Mouse (Mus musculus): Measurements from ENCODE around the gene Olfr934. TPM values are rescaled to one million over a fixed set of nuclear protein-coding genes. Genes with fewer than 3 reads are reported as not detected.

The Olfr934 gene
- not detected for total RNA-seq (2021)
- long read RNA-seq, experiment 1 = 0 reads
- long read RNA-seq, experiment 2 = 0 reads

DNA sequence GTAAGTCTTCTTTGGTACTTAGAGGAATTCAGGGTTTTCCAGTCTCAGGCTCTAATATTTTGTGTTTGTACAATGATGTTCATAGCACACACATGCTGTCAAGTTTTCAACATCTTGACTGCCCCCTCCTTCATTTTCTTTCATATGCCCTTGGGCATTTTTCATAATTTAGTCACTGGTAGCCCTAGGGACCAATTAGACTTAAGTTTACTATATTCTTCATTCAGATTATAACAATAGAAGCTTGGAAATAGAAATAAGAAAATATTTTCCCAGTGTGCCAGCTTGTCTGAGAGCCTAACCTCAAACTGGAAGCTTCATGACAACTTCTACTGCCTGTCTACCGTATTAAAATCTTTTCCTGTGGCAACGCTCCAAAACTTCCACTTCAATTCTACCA, at the start of gene Olfr934:
Gene Olfr934 (minus strand): TSS at position 101 of the 400 bp plus-strand sequence.
- no peak for DNase-seq (ENCODE audit: low spot score)

DNA sequence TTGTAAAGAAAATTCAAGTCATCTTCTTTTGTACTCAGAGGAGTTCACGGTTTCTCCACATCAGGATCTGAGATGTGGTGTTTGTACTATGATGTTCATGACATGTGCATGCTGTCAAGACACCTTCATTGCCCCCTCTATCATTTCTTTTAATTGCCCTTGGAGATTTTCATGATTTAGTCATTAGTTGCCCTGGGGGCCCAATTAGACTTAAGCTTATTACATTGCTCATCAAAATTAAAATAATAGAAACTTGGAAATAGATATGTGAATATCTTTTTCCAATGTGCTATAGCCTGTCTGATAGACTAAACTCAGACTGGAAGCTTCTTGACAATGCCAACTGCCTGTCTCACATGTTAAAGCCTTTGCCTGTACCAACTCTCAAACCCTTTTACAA, 35.2 kb upstream of the Olfr934 start, which contains the start of gene Olfr146:
Gene Olfr146 (minus strand): TSS at position 101 of the 400 bp plus-strand sequence.
- DNase-seq (ENCODE audit: low spot score) = no peak

- no peak for DNase-seq (ENCODE audit: low spot score)
Observed at GRCm38 (mm10) chr9:38999583-38999982, 11.5 kb upstream of the Olfr934 start, which contains the start of gene Olfr935. Gene Olfr935, minus strand, starts transcription at chr9:38999683.

- DNase-seq (ENCODE audit: low spot score) = no peak
Observed at GRCm38 (mm10) chr9:38972013-38972412, 16.1 kb downstream of the Olfr934 start, which contains the start of gene Olfr933. Gene Olfr933, plus strand, starts transcription at chr9:38972313.

GRCm38 (mm10) chr9:38954124-38954416, 34.0 kb downstream of the Olfr934 start:
- no peak for DNase-seq (ENCODE audit: low spot score)

DNA sequence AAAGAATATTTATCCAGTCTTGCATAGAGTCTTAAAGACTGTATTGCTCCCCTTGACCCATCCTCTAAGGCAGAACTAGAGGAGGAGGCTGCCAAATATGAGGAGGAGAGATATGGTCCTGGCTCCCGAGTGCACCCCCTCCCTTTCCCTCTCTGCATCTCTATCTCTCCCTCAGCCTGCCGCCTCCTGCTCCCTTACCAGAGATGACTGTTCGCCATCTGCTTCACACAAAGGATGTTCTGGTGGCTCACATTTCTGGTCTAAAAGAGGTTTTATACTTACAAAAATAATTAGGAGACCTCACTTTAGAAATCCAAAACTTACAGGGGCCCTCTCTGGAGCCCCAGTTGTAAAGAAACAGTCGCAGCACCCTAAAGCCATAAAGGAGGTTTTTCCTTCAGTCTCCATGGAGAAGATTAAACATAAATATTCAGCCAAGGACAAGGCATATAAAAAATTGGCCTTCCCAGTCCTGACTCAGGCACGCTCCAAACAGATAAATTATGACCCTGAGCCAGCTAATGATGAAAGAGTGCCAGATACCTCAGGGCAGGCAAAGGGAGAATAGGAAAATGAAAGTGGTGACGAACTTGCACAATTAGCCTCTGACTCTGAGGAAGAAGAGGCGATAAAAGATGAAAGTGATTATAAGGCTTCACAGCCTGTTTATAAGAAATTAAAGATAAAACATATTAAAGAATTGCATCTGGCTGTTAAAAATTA, 34.6 kb downstream of the Olfr934 start:
- DNase-seq (ENCODE audit: low spot score) = no peak

Other genes with a start within 250 kb of the Olfr934 start
- gene Olfr920, start 236.0 kb downstream of the Olfr934 start, total RNA-seq (2021) = under 1 TPM; 0.05 to 0.07 TPM
- not detected for gene Olfr921, start 215.2 kb downstream of the Olfr934 start, total RNA-seq (2021)
- not detected for gene Olfr922, start 173.7 kb downstream of the Olfr934 start, total RNA-seq (2021)
- not detected for gene Olfr923, start 161.8 kb downstream of the Olfr934 start, total RNA-seq (2021)
- not detected for gene Olfr924, start 143.9 kb downstream of the Olfr934 start, total RNA-seq (2021)
- not detected for gene Olfr26, start 133.3 kb downstream of the Olfr934 start, total RNA-seq (2021)
- gene Olfr926, start 111.2 kb downstream of the Olfr934 start, total RNA-seq (2021) = not detected
- gene Olfr930, start 58.5 kb downstream of the Olfr934 start, total RNA-seq (2021) = not detected
- not detected for gene Olfr933, start 16.0 kb downstream of the Olfr934 start, total RNA-seq (2021)
- gene Olfr935, start 11.4 kb upstream of the Olfr934 start, total RNA-seq (2021) = not detected
- not detected for gene Olfr146, start 35.1 kb upstream of the Olfr934 start, total RNA-seq (2021)
- not detected for gene Olfr937, start 76.6 kb upstream of the Olfr934 start, total RNA-seq (2021)
- not detected for gene Olfr938, start 90.6 kb upstream of the Olfr934 start, total RNA-seq (2021)
- gene Olfr27, start 139.8 kb upstream of the Olfr934 start, total RNA-seq (2021) = not detected
- gene Olfr943, start 178.0 kb upstream of the Olfr934 start, total RNA-seq (2021) = not detected
- gene Olfr944, start 213.6 kb upstream of the Olfr934 start, total RNA-seq (2021) = not detected